Mouse (Mus musculus) adrenal gland, postnatal 14 days (tissue): ENCODE measurements around the gene Gtpbp10. TPM values are rescaled to one million over a fixed set of nuclear protein-coding genes. Genes with fewer than 3 reads are reported as not detected.
A peak's percentile ranks its signal among the peaks of the same experiment; 100 is the strongest.

ENCODE experiments used
- DNase-seq: peaks from one replicate; pipeline ENCODE4 v3.0.0; 2021; ENCODE audit warnings: mixed read lengths
- long read RNA-seq, 2 experiments: library from polyadenylated mRNA; stranded (forward); transcript quantifications; one replicate each; pipeline ENCODE4 v2.0.0; 2021
- total RNA-seq: library from RNA; stranded (reverse); gene quantifications from 2 replicates; pipeline ENCODE4 v1.2.3, GENCODE M21; 2021

The Gtpbp10 gene
- total RNA-seq, result 15.9 and 19.4 TPM in 2 replicates
- long read RNA-seq, experiment 1, transcript Gtpbp10-202 (10 exons, 2,972 nt), result major isoform, 7 of 12 reads
- long read RNA-seq, experiment 1, partial matches to known transcripts, result 1 of 12 reads
- long read RNA-seq, experiment 1, other reads (novel, unspliced or antisense), result 4 of 12 reads
- long read RNA-seq, experiment 2, transcript Gtpbp10-202 (10 exons, 2,972 nt), result major isoform, 8 of 10 reads
- long read RNA-seq, experiment 2, partial matches to known transcripts, result 0 of 10 reads
- long read RNA-seq, experiment 2, other reads (novel, unspliced or antisense), result 2 of 10 reads

DNA sequence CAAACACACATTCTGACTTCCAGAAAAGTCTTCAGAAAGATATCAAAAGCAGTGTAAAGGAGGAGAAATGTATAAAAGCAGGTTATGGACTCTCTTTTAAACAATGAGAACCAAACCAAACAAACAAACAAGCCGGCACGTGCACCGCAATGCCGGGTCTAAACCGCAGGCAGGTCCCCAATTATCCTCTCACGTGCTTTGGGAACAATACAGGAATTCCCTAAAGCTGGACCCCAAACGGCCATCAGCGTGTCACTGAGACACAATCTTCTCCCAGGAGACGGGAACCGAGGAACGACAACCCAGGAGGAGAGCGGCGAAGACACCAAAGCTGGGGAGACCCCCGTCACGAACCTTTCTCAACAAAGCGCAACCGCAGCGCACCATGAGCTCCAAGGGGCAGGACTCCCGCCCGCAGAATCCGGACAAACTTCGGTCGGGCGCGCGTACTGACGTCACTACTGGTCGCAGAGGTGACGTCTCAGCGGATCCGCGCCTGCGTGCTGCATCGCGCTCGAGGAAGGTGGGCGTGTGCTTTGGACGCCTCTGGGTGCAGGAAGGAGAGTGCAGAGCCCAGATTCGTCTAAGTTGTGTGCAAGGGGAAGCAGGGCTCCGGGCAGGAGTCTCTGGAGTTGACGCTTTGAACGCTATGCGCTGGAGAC is at the start of gene Gtpbp10:
Gene Gtpbp10 (minus strand): TSS at position 460 of the 662 bp plus-strand sequence.
- DNase-seq, result peak; percentile 96

DNA sequence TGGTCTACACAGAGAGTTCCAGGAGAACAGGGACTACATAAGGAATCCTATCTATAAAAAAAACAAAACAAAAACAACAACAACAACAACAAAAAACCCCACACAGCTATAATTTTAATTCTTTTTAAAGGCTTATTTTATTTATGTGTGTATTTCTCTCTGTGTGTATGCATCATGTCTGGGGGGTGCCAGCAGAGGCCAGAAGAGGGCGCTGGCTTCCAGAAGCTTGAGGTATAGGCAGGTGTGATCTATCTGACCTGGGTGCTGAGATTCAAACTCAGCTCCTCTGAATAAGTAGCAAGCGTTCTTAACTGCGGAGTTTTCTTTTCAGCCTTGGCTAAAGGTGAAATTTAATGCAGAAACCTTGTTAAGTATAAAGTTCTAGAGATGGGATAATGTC is 28.3 kb upstream of the Gtpbp10 start:
- no peak for DNase-seq

DNA sequence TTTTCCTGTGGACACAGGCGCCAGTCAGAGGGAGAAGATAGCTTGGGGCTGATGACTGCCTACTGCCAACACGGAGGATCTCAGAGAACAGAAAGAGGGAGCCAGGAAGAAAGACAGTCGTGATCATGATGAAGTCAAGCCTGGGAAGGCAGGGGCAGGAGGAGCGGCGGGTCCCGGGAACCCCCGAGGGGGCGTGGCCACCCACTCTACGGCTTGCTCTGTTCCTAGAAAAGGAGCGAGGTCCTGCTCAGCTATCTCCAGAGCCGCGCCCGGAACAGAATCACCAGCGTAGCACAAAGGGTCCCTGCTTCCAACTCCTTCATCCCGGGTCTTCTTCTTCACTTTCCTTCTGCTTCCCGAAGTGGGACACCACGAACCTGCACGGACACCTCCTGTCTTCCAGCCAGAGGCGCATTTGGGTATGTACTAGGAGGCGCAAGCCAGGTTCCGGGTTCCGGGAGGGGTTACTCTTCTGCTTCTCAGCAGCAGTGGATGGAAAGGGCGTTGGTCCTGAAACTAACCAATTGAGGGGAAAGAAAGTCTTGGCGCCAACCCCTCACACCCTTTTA is 14.5 kb upstream of the Gtpbp10 start, which contains the start of gene Gm8773:
Gene Gm8773 (plus strand): TSS at position 51 of the 569 bp plus-strand sequence.
- peak; percentile 9 for DNase-seq

DNA sequence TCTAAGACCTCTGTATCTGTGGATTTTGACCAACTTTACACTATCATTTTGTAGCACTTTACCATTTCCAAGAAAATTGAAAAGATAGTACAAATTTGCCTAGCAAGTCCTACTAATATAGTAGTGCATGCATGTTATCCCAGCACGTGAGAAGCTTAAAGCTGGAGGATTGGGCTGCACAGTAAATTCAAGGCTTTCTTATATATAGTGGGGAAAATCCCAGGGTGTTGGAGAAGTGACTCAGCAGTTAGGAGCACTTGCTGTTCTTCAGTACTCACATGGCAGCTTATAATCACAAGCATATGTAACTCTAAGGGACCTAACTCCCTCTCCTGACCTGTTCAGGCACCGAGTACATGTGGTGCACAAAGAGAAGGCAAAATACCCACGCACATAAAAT is 3.1 kb upstream of the Gtpbp10 start:
- DNase-seq, result no peak

DNA sequence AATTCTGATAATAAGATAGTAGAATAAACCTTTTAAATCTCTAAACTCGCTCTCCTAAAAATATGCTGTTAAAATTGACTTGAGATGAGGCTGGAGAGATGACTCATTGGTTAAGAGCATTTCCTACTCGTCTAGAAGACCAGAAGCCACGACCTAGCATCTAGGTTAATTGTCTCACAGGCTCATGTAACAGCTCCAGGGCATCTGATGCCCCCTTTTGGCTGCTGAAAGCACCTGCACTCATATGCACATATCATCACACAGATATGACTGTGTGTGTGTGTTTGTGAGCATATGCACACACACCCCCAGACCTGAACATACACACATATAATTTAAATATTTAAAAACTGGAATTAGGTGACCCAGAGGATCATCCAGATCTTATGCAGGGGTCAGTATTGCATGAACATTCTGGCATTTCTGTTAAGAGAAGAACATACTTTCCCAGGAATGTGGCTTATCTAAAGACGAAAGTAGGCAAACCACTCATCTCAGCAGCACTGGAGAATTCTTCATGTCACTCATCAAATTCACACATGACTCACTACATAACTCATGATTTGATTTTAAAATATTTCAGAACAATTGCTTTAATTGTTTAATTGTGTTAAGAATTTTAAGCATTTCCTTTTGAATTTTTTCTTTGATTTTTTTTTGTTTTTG is 1.8 kb upstream of the Gtpbp10 start:
- no peak for DNase-seq

DNA sequence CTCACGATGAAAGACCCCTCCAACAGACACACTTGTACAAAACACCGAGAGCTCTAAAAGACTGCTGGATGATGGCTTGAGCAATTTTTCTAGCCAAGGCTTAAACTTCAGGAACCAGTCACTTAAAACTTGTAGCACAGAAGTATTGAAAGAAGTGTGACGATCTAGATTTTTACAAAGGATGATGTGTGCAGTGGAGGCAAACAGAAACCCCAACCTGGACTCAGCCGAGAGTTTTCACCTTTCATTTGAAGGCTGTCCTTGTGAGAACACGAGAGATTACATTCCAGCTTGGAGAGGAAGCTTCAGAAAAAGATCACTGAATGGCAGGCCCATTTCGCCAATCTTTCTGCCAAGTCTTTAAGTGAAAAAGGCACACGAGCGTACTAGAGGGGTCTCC is 460 bp upstream of the Gtpbp10 start:
- no peak for DNase-seq

DNA sequence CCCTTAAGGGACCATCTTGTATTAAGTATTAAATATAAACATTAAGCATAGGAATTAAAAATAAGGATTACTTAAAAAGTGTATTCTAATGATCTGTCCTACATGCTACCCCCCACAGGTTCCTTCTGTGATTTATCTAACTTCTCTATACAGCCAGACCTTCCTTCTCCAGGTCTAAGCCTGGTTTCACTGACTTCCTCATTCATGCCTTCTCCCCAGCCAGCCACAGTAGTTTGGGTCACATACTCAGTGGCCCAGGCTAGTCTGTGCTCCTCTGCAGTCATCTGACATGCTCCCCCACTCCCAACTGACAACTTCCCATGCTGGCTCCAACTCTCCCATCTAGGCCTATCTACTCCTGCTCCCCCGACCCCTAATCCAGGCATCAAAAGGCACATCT is 8.2 kb downstream of the Gtpbp10 start:
- no peak for DNase-seq

DNA sequence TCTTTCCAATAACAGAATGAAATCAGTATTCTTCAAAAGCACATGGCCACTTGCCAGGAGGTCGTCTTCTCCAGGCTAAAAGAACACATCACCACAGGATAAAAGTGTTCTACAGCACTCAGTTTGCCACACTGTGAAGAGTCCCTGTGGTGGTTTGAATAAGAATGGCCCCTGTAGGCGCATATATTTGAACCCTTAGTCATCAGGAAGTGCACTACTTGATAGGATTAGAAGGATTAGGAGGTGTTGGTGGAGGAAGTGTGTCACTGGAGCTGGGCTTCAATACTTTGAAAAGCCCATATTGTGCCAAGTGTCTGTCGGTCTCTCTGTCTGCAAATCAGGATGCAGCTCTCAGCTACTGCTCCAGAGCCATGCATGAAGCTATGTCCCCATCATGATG is 19.0 kb downstream of the Gtpbp10 start:
- no peak for DNase-seq

DNA sequence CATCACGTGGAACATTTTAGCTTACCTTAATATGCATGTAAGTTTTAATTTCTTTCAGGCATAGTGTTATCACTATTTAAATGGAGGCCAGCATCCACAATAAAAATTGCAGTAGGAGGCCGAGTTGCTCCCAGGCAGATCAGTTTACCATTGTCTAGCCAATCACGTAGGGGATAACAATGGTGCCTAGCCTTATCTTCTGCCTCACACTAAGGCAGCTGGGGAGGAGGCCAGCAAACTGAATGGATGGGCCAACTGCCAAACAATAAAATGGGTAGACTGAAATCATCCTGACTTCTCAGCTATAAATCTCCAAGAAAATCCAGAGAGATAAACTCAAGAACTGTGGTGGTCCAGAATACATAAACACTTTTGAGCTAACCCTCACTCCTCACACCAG is 19.6 kb downstream of the Gtpbp10 start:
- no peak for DNase-seq

DNA sequence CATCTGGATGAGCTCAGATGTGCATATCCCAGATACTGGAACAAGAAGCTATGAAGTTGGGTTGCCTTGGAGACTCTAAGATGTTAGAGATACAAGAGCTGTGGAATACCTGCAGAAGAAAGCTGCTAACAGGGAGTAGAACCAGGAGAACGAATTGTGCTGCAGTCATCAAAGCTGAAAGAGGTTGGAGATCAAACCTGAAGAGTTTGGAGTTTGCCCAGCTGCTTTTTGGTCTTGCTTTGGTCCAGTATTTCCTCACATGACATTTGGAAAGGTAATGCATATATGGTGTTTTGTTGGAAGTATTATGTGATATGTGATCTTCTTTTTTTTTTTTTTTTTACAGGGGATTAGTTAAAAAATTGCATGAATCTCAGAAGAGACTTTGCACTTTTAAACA is 23.2 kb downstream of the Gtpbp10 start:
- no peak for DNase-seq

DNA sequence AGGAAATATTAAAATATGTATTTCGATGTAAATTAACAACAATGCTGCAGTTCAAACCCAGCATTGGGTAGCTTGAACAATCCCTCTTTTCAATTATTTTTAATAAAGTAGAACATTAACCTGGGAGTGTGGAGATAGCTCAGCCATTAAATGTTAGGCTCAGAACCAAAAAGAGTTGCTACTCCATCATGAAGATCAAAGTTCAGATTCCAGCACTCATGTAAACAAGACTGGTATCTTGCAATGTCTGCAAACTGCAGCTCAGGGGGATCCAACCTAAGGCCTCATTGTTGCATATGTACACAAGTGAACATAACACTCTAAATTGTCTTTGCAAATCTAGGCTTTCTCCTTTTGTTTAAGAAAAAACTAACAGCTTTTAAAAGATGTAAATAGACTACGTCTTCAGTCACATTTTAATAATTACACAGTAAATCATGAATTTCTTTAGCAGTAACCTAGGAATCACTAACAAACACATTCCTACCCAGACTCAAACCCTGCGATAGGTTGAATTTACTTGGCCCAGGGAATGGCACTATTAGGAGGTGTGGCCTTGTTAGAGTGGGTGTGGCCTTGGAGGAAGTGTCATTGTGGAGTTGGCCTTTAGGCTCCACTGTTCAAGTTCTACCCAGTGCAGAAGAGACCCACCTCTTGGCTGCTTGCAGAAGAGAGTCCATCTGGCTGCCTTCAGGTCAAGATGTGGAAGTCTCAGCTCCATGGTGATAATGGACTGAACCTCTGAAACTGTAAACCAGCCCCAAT is 25.5 kb downstream of the Gtpbp10 start:
- DNase-seq, result no peak

DNA sequence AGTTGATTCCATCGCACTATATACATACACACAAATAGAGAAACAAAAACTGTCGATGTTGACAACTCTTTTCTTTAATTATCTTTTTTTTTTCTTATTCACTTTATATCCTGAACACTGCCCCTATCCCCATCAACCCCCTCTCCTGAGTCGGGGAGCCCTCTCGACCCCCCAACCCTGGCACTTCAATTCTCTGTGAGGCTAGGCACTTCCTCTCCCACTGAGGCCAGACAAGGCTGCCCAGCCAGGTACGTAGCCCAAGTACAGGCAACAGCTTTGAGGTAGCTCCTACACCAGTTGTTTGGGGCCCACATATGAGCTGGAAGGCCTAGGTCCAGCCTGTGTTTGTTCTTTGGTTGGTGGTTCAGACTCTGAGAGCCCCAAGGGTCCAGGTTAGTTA is 43.9 kb downstream of the Gtpbp10 start:
- no peak for DNase-seq

DNA sequence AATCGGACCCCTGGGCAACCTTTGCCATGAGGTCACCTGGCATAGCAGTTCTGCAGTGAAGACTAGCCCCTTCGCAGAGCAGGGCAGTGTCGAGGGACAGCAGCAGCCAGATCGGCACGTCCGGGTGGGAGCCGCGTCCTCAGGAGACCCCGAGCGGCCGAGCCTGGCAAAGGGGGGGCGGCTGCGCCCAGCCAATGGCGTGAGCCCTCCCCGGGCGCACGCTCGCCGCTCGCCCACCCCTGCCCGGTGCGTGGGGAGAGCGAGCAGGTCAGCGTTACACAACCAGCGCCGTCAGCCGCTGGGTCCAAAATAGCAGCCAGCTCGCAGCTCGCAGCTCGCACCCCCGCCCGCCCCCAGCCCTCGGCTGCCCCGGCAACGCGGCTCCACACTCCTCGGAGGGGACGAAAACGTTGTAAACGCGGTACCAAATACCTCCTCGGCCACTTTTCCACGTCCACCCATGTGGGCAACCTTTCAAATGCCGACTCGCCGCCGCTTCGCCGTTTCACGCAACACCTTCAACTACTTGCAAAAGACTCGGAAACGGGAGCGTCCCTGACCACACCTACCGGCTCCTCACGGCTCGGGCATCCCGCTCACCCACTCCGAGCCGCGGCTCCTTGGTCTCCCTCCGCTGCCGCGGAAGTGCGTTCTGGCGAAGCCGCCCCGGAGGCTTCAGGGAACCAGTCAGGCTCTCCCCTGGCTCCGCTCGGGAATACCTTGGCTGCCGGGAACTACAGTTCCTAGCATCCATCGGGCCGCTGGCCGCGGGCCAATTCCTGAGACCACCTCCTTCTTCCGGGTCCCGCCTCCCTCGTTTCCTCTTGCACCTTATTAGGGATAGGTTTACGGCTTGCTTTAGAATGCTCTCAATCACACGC is 44.9 kb downstream of the Gtpbp10 start, which contains the start of gene Cldn12:
Gene Cldn12 (minus strand): TSS at position 763 of the 881 bp plus-strand sequence.
- DNase-seq, result peak; percentile 98

DNA sequence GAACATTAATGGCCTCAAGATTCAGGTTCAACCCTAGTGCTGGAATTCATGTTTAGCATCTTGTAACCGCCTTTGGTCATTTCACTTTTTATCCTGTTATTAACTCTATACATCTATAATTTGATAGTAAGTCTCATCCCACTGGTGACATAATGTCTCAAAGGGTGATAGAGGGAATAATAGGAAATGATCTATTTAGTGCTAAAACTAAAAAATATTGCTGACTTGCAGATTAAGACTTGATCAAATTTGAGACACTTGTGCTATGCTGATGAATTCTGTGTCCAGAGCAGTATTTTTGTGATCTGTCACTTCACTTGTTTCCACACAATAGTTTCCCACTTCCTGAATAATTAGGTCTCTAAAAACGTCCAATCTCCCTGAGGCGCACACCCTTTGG is 47.9 kb downstream of the Gtpbp10 start:
- DNase-seq, result no peak

DNA sequence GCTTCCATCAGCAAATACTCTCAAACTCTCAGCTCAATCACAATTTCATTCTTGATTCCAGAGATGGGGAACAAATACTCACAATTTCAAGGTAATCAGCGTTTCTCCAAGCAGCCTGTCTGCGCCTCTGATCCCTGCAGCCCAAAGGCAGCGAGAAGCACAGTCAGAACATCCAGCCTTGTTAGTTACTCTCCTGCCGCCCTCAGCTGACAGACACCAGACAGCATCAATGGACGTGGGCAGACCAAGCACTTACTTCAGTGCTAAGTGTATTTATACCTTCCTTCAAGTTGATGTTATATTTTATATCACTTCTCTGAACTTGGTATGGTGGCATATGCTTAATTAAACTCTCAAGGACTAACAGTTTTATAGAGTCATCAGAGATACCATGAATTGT is 48.3 kb downstream of the Gtpbp10 start:
- no peak for DNase-seq

DNA sequence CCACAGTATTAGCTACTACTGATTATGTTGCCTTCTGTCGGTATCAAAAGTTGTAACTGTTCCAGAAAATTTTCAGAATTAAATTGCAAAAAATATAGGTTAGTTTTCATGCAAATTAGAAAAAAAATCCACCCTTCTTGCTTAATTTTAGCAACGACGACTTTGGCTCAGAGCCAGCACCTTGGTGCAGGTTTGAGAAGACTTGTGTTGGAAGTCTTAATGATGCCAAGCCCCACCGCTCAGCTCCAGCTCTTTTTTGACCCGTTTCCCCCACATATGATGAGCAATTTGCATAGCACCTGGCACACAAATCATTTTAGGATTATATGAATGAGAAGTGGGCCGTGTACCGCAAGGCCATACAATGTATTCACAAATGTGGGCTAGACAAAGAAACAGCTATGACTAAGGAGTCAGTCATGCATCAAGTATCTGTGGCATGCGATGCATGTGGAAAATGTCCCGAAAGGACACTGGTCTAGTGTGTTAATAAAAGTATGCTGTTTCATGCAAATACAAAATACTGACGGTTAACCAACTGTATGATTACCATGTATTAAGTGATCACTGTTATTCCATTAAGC is 48.9 kb downstream of the Gtpbp10 start:
- no peak for DNase-seq

DNA sequence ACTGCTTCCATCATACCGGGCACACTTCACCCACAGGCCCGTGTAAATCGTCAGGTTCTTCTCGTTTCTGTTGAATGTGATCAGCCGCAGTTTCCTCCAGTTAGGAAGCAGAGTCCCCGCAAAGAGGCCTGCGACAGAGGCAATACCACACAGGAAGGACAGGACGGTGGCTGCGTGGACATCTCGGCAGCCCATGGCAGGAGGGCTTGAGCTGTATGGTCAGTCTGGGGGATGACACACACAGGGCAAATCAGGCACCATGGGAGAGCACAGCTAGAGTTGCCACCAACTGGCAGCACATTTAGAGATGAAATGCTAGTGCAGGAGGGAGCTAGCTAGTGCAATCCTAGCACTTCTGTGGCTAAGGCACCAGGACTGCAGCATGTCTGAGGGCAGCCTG is 51.1 kb downstream of the Gtpbp10 start:
- no peak for DNase-seq

DNA sequence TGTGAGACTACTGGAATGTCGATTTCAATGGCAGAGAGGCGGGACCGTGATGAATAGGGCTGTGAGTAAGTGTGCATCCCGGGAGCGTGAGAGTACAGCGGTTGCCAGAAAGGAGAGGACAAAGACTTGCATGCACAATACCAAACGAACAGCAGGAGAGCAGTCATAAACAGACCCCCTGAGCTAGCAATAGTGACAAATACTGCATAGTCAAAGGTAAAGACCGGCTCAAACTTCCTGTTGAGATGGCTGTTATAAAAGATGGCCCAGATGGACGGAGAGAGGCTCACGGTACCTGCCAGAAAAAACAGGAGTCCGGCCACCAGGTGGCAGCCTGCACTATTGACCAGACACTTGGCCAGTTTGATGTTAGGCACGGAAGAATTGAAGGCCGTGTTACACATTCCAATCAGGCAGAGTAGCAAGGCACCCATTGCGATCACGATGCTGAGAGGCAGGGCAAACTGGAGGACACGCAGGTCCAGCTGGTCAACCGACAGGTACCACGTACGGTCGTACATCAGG is 51.6 kb downstream of the Gtpbp10 start:
- peak; percentile 79 for DNase-seq

DNA sequence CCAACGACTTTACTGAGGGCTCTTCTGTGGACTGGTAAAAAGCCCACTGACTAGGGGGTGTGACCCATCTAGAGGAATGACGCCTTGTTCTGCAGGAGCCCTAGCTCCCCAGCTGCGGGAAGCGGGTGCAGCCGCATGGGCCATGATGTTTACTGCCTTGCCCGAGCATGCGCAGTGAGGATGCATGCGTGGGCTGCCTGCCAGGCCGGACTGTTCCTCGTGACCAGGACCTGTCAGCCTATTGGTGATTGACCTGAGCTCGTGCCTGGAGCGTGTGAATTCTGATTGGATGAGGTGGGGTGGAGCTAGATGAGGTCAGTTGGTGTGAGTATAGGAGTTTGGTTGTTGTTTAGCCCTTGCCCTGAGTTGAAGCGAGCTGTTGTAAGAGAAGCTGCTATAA is 54.9 kb downstream of the Gtpbp10 start:
- no peak for DNase-seq

DNA sequence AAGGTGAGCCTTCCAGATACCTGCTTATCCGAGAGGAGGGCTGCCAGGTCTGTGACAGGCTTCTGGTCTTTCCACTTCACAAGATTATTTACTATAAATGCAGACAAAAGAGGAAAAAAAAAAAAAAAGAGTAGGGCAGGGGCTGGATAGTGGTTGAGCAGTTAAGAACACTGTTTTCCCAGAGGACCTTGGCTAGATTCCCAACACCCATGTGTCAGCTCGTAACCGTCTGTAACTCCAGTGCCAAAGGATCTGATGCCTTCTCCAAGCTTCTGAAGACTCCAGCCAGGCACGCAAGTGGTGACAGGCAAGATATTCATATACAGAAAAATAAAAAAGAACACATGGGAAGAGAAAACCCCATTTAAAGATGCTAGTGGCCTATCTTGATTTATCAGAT is 56.0 kb downstream of the Gtpbp10 start:
- peak; percentile 39 for DNase-seq

DNA sequence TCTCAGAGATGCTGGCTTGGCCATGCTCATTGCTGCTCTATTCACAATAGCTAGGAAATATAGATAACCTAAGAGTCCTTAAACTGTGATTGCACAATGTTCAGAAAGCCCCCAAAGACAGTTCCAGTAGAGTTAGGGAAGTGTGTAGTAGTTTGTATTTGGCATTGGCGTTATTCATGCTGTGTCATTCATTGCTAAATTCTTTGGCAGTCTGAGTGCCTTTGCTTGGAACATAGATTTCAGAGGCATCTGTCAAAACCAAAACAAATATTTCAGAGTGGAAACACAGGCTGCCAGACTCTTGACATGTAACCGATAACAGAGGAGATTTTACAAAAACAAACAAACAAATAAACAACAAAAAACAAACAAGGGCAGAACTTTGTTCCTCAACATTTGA is 57.8 kb downstream of the Gtpbp10 start:
- no peak for DNase-seq
